8 mouse cellular contexts compared by ENCODE assay signal in genomic region chr11:19026581-19027561, GRCm38 (mm10). TPM values are rescaled to one million over a fixed set of nuclear protein-coding genes. Genes with fewer than 3 reads are reported as not detected.
DNase-seq lines count a peak whose midpoint lies in the region; ATAC-seq lines count a peak whose summit lies in the region.

No protein-coding gene starts in this region.

- peak overlapping the region; percentile 47 for H3K4me3 ChIP-seq in embryonic facial prominence, embryonic 14.5 days (ENCODE audit: low read depth, low read length)
- H3K4me3 ChIP-seq in limb, embryonic 13.5 days = peak overlapping the region; percentile 52
- H3K4me3 ChIP-seq in midbrain, embryonic 14.5 days (replicated peaks; ENCODE audit: low read depth, low read length) = peak overlapping the region; percentile 50

- H3K27me3 ChIP-seq in embryonic facial prominence, embryonic 14.5 days (replicated peaks; ENCODE audit: control insufficient read depth, insufficient read depth, low read length) = 0 out of 2 replicates have a peak, but pooled peaks cover 9% of the 10 kb centered on the region
- H3K27me3 ChIP-seq in limb, embryonic 13.5 days = peaks cover 64% of the 10 kb centered on the region
- H3K27me3 ChIP-seq in midbrain, embryonic 14.5 days (ENCODE audit: control insufficient read depth, insufficient read depth, low read length) = peaks cover 9% of the 10 kb centered on the region; the same call in 1 of the 2 replicates

- under 1% methylated on average over 53 of the region's 58 CpGs for WGBS in embryonic facial prominence, embryonic 14.5 days
- under 1% methylated on average over 58 of the region's 58 CpGs for WGBS in limb, embryonic 13.5 days
- WGBS in midbrain, embryonic 14.5 days = under 1% methylated on average over 58 of the region's 58 CpGs

- peak overlapping the region; percentile 41 for H3K27ac ChIP-seq in embryonic facial prominence, embryonic 14.5 days (replicated peaks; ENCODE audit: low read depth, low read length)
- H3K27ac ChIP-seq in limb, embryonic 13.5 days = no peak overlapping the region; the same call in 1 of the 2 replicates
- H3K27ac ChIP-seq in midbrain, embryonic 14.5 days (replicated peaks; ENCODE audit: low read depth, low read length) = peak overlapping the region; percentile 55; the same call in 1 of the 2 replicates

- H3K9me3 ChIP-seq in embryonic facial prominence, embryonic 14.5 days (ENCODE audit: control insufficient read depth, low read length) = no peaks in the 10 kb centered on the region
- H3K9me3 ChIP-seq in limb, embryonic 13.5 days = no peaks in the 10 kb centered on the region
- H3K9me3 ChIP-seq in midbrain, embryonic 14.5 days (ENCODE audit: control insufficient read depth, low read length) = no peaks in the 10 kb centered on the region

- peak; percentile 87 for ATAC-seq in embryonic facial prominence, embryonic 14.5 days (ENCODE audit: low read depth)
- peak; percentile 84 for ATAC-seq in limb, embryonic 13.5 days (ENCODE audit: low FRiP score, low read depth)
- ATAC-seq in midbrain, embryonic 14.5 days (ENCODE audit: low FRiP score, low TSS enrichment) = peak; percentile 73

- DNase-seq in Muller cell, postnatal 12 days (ENCODE audit: inconsistent ontology term) = peak; percentile 75
- DNase-seq in adrenal gland, postnatal 25 days = peak; percentile 83
- peak; percentile 83 for DNase-seq in embryonic facial prominence, embryonic 14.5 days (ENCODE audit: low spot score)
- peak; percentile 71 for DNase-seq in heart, postnatal 14 days
- peak; percentile 80 for DNase-seq in midbrain, embryonic 14.5 days
- DNase-seq in layer of hippocampus, adult 9-10 months (ENCODE audit: low spot score) = no peak
- DNase-seq in layer of hippocampus, postnatal 36 days = no peak

- intact Hi-C loops in heart, postnatal 14 days (cut with DNase I) = loop anchor here (5.0 to 10.0 kb wide), 4 partner anchors 645 to 1562 kb away; no protein-coding TSS in a partner anchor

- no peaks in the 10 kb centered on the region for H3K36me3 ChIP-seq in embryonic facial prominence, embryonic 14.5 days (ENCODE audit: control insufficient read depth, insufficient read depth, low read length)
- no peaks in the 10 kb centered on the region for H3K36me3 ChIP-seq in limb, embryonic 13.5 days
- no peaks in the 10 kb centered on the region for H3K36me3 ChIP-seq in midbrain, embryonic 14.5 days (ENCODE audit: control insufficient read depth, insufficient read depth, low read length)

- peak overlapping the region; percentile 81 for H3K9ac ChIP-seq in embryonic facial prominence, embryonic 14.5 days (ENCODE audit: low read depth, low read length)
- peak overlapping the region; percentile 71 for H3K9ac ChIP-seq in limb, embryonic 13.5 days
- peak overlapping the region; percentile 65 for H3K9ac ChIP-seq in midbrain, embryonic 14.5 days (replicated peaks; ENCODE audit: low read length)

- H3K4me1 ChIP-seq in embryonic facial prominence, embryonic 14.5 days (ENCODE audit: control insufficient read depth, insufficient read depth, low read length) = 0 out of 2 replicates have a peak, but pooled peaks cover 2% of the 10 kb centered on the region
- peaks cover 15% of the 10 kb centered on the region for H3K4me1 ChIP-seq in limb, embryonic 13.5 days
- peaks cover 16% of the 10 kb centered on the region for H3K4me1 ChIP-seq in midbrain, embryonic 14.5 days (ENCODE audit: control insufficient read depth, insufficient read depth, low read length)

- peak overlapping the region; percentile 100 for H3K4me2 ChIP-seq in embryonic facial prominence, embryonic 14.5 days (ENCODE audit: low read depth, low read length)
- peak overlapping the region; percentile 85 for H3K4me2 ChIP-seq in limb, embryonic 13.5 days (replicated peaks)
- peak overlapping the region; percentile 99 for H3K4me2 ChIP-seq in midbrain, embryonic 14.5 days (ENCODE audit: low read length)

RNA-seq across cellular contexts. Expression of gene Meis1, which starts 8.1 kb away (rescaled TPM):
- total RNA-seq in adrenal gland, postnatal 25 days (2021) = 71.4 and 73.6 TPM in 2 replicates
- 46.3 and 51.5 TPM in 2 replicates for polyA plus RNA-seq in embryonic facial prominence, embryonic 14.5 days (2014; fragmentation: Nextera tagmentation; extraction: Ambion mirVana)
- 10 to 100 TPM; 30.1 to 33.9 TPM for total RNA-seq in heart, postnatal 14 days (2021)
- 20.9 and 24.5 TPM in 2 replicates for polyA plus RNA-seq in limb, embryonic 13.5 days (2015; fragmentation: Nextera tagmentation; extraction: Ambion mirVana)
- 33.4 and 51.7 TPM in 2 replicates for polyA plus RNA-seq in midbrain, embryonic 14.5 days (2014; fragmentation: Nextera tagmentation; extraction: Ambion mirVana)
- total RNA-seq in layer of hippocampus, postnatal 36 days (2021) = 1 to 10 TPM; 1.8 to 2.3 TPM

Comparison
In these comparisons a context has a peak if more than half of its experiments do, and no peak if none do; other contexts are left out.
1. DNase-seq: peak in Muller cell, postnatal 12 days (single experiment), adrenal gland, postnatal 25 days (single experiment), embryonic facial prominence, embryonic 14.5 days (single experiment), heart, postnatal 14 days (2 of 2) and midbrain, embryonic 14.5 days (single experiment); none in layer of hippocampus, adult 9-10 months (single experiment) and layer of hippocampus, postnatal 36 days (0 of 2).
2. RNA of gene Meis1, which starts 8.1 kb away (total RNA-seq): 71.4 to 73.6 TPM in adrenal gland, postnatal 25 days and 30.1 to 33.9 TPM in heart, postnatal 14 days; 1.8 to 2.3 TPM in layer of hippocampus, postnatal 36 days; every median in the first group is over 4 times any median in the second.
3. Peak in every context shown above with its lines, with median percentiles within 50 percentile points of each other: ATAC-seq, H3K4me2 ChIP-seq, H3K4me3 ChIP-seq and H3K9ac ChIP-seq.